Mouse (Mus musculus): ENCODE measurements around the gene Rassf3. TPM values are rescaled to one million over a fixed set of nuclear protein-coding genes. Genes with fewer than 3 reads are reported as not detected.

Rassf3 gene
- polyA plus RNA-seq, 1 experiment from 2014 or later = 4.6 TPM

- WGBS = 82% methylated on average over 9 of the region's 9 CpGs
- no peak overlapping the region for H3K4me2 ChIP-seq (ENCODE audit: low read length)
- ATAC-seq = no peak
Measured at GRCm38 (mm10) chr10:121493374-121494162, 17.4 kb upstream of the Rassf3 start.

GRCm38 (mm10) chr10:121492608-121493315 is 16.6 kb upstream of the Rassf3 start:
- Histone ChIP-seq H3K4me3 (ENCODE audit: low read depth, low read length) (no peak overlapping the region), H3K4me2 (ENCODE audit: low read length) (no peak overlapping the region), H3K9me3 (replicated peaks; ENCODE audit: control insufficient read depth, low read length, poor library complexity, severe bottlenecking) (no peaks in the 10 kb centered on the region), H3K9ac (ENCODE audit: low read depth, low read length) (no peak overlapping the region), H3K4me1 (ENCODE audit: control insufficient read depth, insufficient read depth, low read length) (no peaks in the 10 kb centered on the region), H3K27ac (ENCODE audit: low read length) (no peak overlapping the region), H3K36me3 (ENCODE audit: control insufficient read depth, insufficient read depth, low read length) (no peaks in the 10 kb centered on the region), H3K27me3 (ENCODE audit: control insufficient read depth, insufficient read depth, low read depth, low read length) (no peaks in the 10 kb centered on the region)
- ATAC-seq = no peak
- 79% methylated on average over 7 of the region's 7 CpGs for WGBS

More at GRCm38 (mm10) chr10:121493374-121494162, 17.4 kb upstream of the Rassf3 start:
- Histone ChIP-seq H3K9me3 (replicated peaks; ENCODE audit: control insufficient read depth, low read length, poor library complexity, severe bottlenecking) (no peaks in the 10 kb centered on the region), H3K4me3 (ENCODE audit: low read depth, low read length) (no peak overlapping the region), H3K9ac (ENCODE audit: low read depth, low read length) (no peak overlapping the region), H3K27ac (ENCODE audit: low read length) (no peak overlapping the region), H3K27me3 (ENCODE audit: control insufficient read depth, insufficient read depth, low read depth, low read length) (no peaks in the 10 kb centered on the region), H3K4me1 (ENCODE audit: control insufficient read depth, insufficient read depth, low read length) (no peaks in the 10 kb centered on the region), H3K36me3 (ENCODE audit: control insufficient read depth, insufficient read depth, low read length) (no peaks in the 10 kb centered on the region)

- H3K36me3 ChIP-seq (ENCODE audit: control insufficient read depth, insufficient read depth, low read length) = no peaks in the 10 kb centered on the region
- WGBS = 90% methylated on average over 6 of the region's 6 CpGs
- ATAC-seq = no peak
Measured at GRCm38 (mm10) chr10:121489941-121490340, 13.8 kb upstream of the Rassf3 start.

GRCm38 (mm10) chr10:121488623-121489299 is 12.6 kb upstream of the Rassf3 start:
- no peak for ATAC-seq
- 84% methylated on average over 14 of the region's 14 CpGs for WGBS

More at GRCm38 (mm10) chr10:121489941-121490340, 13.8 kb upstream of the Rassf3 start:
- Histone ChIP-seq H3K27me3 (ENCODE audit: control insufficient read depth, insufficient read depth, low read depth, low read length) (no peaks in the 10 kb centered on the region), H3K4me3 (ENCODE audit: low read depth, low read length) (no peak overlapping the region), H3K4me1 (ENCODE audit: control insufficient read depth, insufficient read depth, low read length) (no peaks in the 10 kb centered on the region), H3K27ac (ENCODE audit: low read length) (no peak overlapping the region), H3K4me2 (ENCODE audit: low read length) (no peak overlapping the region), H3K9me3 (replicated peaks; ENCODE audit: control insufficient read depth, low read length, poor library complexity, severe bottlenecking) (no peaks in the 10 kb centered on the region), H3K9ac (ENCODE audit: low read depth, low read length) (no peak overlapping the region)

GRCm38 (mm10) chr10:121487716-121488115 is 11.6 kb upstream of the Rassf3 start:
- Histone ChIP-seq H3K36me3 (ENCODE audit: control insufficient read depth, insufficient read depth, low read length) (no peaks in the 10 kb centered on the region), H3K27ac (ENCODE audit: low read length) (no peak overlapping the region), H3K9ac (ENCODE audit: low read depth, low read length) (no peak overlapping the region), H3K9me3 (replicated peaks; ENCODE audit: control insufficient read depth, low read length, poor library complexity, severe bottlenecking) (no peaks in the 10 kb centered on the region), H3K27me3 (ENCODE audit: control insufficient read depth, insufficient read depth, low read depth, low read length) (no peaks in the 10 kb centered on the region), H3K4me2 (ENCODE audit: low read length) (no peak overlapping the region), H3K4me1 (ENCODE audit: control insufficient read depth, insufficient read depth, low read length) (no peaks in the 10 kb centered on the region), H3K4me3 (ENCODE audit: low read depth, low read length) (no peak overlapping the region)
- no peak for ATAC-seq
- 74% methylated on average over 4 of the region's 4 CpGs for WGBS

More at GRCm38 (mm10) chr10:121488623-121489299, 12.6 kb upstream of the Rassf3 start:
- Histone ChIP-seq H3K4me3 (ENCODE audit: low read depth, low read length) (no peak overlapping the region), H3K4me2 (ENCODE audit: low read length) (no peak overlapping the region), H3K4me1 (ENCODE audit: control insufficient read depth, insufficient read depth, low read length) (no peaks in the 10 kb centered on the region), H3K27me3 (ENCODE audit: control insufficient read depth, insufficient read depth, low read depth, low read length) (no peaks in the 10 kb centered on the region), H3K27ac (ENCODE audit: low read length) (no peak overlapping the region), H3K9me3 (replicated peaks; ENCODE audit: control insufficient read depth, low read length, poor library complexity, severe bottlenecking) (no peaks in the 10 kb centered on the region), H3K36me3 (ENCODE audit: control insufficient read depth, insufficient read depth, low read length) (no peaks in the 10 kb centered on the region), H3K9ac (ENCODE audit: low read depth, low read length) (no peak overlapping the region)

GRCm38 (mm10) chr10:121486350-121486749 is 10.2 kb upstream of the Rassf3 start:
- Histone ChIP-seq H3K9ac (ENCODE audit: low read depth, low read length) (no peak overlapping the region), H3K36me3 (ENCODE audit: control insufficient read depth, insufficient read depth, low read length) (no peaks in the 10 kb centered on the region), H3K27ac (ENCODE audit: low read length) (no peak overlapping the region), H3K4me1 (ENCODE audit: control insufficient read depth, insufficient read depth, low read length) (no peaks in the 10 kb centered on the region), H3K27me3 (ENCODE audit: control insufficient read depth, insufficient read depth, low read depth, low read length) (no peaks in the 10 kb centered on the region), H3K4me3 (ENCODE audit: low read depth, low read length) (no peak overlapping the region), H3K9me3 (replicated peaks; ENCODE audit: control insufficient read depth, low read length, poor library complexity, severe bottlenecking) (no peaks in the 10 kb centered on the region), H3K4me2 (ENCODE audit: low read length) (no peak overlapping the region)
- WGBS = 94% methylated on average over 9 of the region's 9 CpGs
- no peak for ATAC-seq

GRCm38 (mm10) chr10:121483364-121483763 is 7.2 kb upstream of the Rassf3 start:
- WGBS = 57% methylated on average over 1 of the region's 1 CpGs
- ATAC-seq = no peak
- no peak overlapping the region for H3K9ac ChIP-seq (ENCODE audit: low read depth, low read length)

GRCm38 (mm10) chr10:121481141-121481540 is 5.0 kb upstream of the Rassf3 start:
- no peaks in the 10 kb centered on the region for H3K9me3 ChIP-seq (replicated peaks; ENCODE audit: control insufficient read depth, low read length, poor library complexity, severe bottlenecking)
- no peaks in the 10 kb centered on the region for H3K36me3 ChIP-seq (ENCODE audit: control insufficient read depth, insufficient read depth, low read length)
- no peak overlapping the region for H3K27ac ChIP-seq (ENCODE audit: low read length)
- no peak overlapping the region for H3K4me3 ChIP-seq (ENCODE audit: low read depth, low read length)
- WGBS = 84% methylated on average over 10 of the region's 10 CpGs
- no peaks in the 10 kb centered on the region for H3K27me3 ChIP-seq (ENCODE audit: control insufficient read depth, insufficient read depth, low read depth, low read length)
- peaks cover 7% of the 10 kb centered on the region for H3K4me1 ChIP-seq (ENCODE audit: control insufficient read depth, insufficient read depth, low read length)
- no peak overlapping the region for H3K9ac ChIP-seq (ENCODE audit: low read depth, low read length)
- ATAC-seq = no peak
- no peak overlapping the region for H3K4me2 ChIP-seq (ENCODE audit: low read length)

More at GRCm38 (mm10) chr10:121483364-121483763, 7.2 kb upstream of the Rassf3 start:
- H3K9me3 ChIP-seq (replicated peaks; ENCODE audit: control insufficient read depth, low read length, poor library complexity, severe bottlenecking) = no peaks in the 10 kb centered on the region
- H3K4me1 ChIP-seq (ENCODE audit: control insufficient read depth, insufficient read depth, low read length) = no peaks in the 10 kb centered on the region
- no peak overlapping the region for H3K4me2 ChIP-seq (ENCODE audit: low read length)
- H3K27ac ChIP-seq (ENCODE audit: low read length) = no peak overlapping the region
- no peaks in the 10 kb centered on the region for H3K27me3 ChIP-seq (ENCODE audit: control insufficient read depth, insufficient read depth, low read depth, low read length)
- no peak overlapping the region for H3K4me3 ChIP-seq (ENCODE audit: low read depth, low read length)
- H3K36me3 ChIP-seq (ENCODE audit: control insufficient read depth, insufficient read depth, low read length) = no peaks in the 10 kb centered on the region
